Mouse (Mus musculus) adrenal gland, postnatal 10 days (tissue): ENCODE measurements around the gene Ttc7b. TPM values are rescaled to one million over a fixed set of nuclear protein-coding genes. Genes with fewer than 3 reads are reported as not detected.

Experiments
- DNase-seq: peaks from one replicate; pipeline ENCODE4 v3.0.0; 2021; ENCODE audit warnings: mixed read lengths
- total RNA-seq, 2 experiments: library from RNA; stranded (reverse); gene quantifications; 2 replicates each; pipeline ENCODE4 v1.2.3; 2021

The Ttc7b gene
- total RNA-seq, 2 experiments from 2014 or later, result 63.4 to 85.3 TPM

GRCm38 (mm10) chr12:100273033-100273432 lies 247.6 kb downstream of the Ttc7b start:
- peak; percentile 60 for DNase-seq

- no peak for DNase-seq
Observed at GRCm38 (mm10) chr12:100269967-100270662, 250.5 kb downstream of the Ttc7b start.

GRCm38 (mm10) chr12:100268011-100268410 lies 252.6 kb downstream of the Ttc7b start:
- peak; percentile 82 for DNase-seq

- DNase-seq, result peak; percentile 61
Observed at GRCm38 (mm10) chr12:100265546-100266309, 254.9 kb downstream of the Ttc7b start.

- no peak for DNase-seq
Observed at GRCm38 (mm10) chr12:100264941-100265340, 255.7 kb downstream of the Ttc7b start.

GRCm38 (mm10) chr12:100262846-100263245 lies 257.8 kb downstream of the Ttc7b start:
- DNase-seq, result no peak

- DNase-seq, result no peak
Observed at GRCm38 (mm10) chr12:100261761-100262160, 258.9 kb downstream of the Ttc7b start.

GRCm38 (mm10) chr12:100260151-100260550 lies 260.5 kb downstream of the Ttc7b start:
- DNase-seq, result no peak

- DNase-seq, result no peak
Observed at GRCm38 (mm10) chr12:100257779-100258178, 262.8 kb downstream of the Ttc7b start.

GRCm38 (mm10) chr12:100255441-100255949 lies 265.1 kb downstream of the Ttc7b start:
- DNase-seq, result no peak

GRCm38 (mm10) chr12:100254471-100254870 lies 266.2 kb downstream of the Ttc7b start:
- no peak for DNase-seq

Other genes starting within 250 kb of the Ttc7b start
- gene Rps6ka5, start 206.2 kb upstream of the Ttc7b start, total RNA-seq, result 10 to 100 TPM; 15.1 to 19.0 TPM